Mouse (Mus musculus) heart, embryonic 10.5 days (tissue): Measurements from ENCODE around the gene Lman1l. TPM values are rescaled to one million over a fixed set of nuclear protein-coding genes. Genes with fewer than 3 reads are reported as not detected.
A peak's percentile ranks its signal among the peaks of the same experiment; 100 is the strongest.

ENCODE experiments used
- DNase-seq: peaks from one replicate; pipeline ENCODE4 v3.0.0-alpha.2; 2017; ENCODE audit warnings: low spot score
- H3K27ac ChIP-seq: fragments of 300-500 bp; sonication (generic); 2 replicates; pipeline ENCODE4 v1.5.1; 2016; ENCODE audit warnings: mild to moderate bottlenecking
- H3K27me3 ChIP-seq: fragments of 300-500 bp; sonication (generic); 2 replicates; pipeline ENCODE4 v1.6.1; 2016; ENCODE audit warnings: mild to moderate bottlenecking; ENCODE audit not compliant: poor library complexity, insufficient read depth, severe bottlenecking
- H3K36me3 ChIP-seq: fragments of 300-500 bp; sonication (generic); 2 replicates; pipeline ENCODE4 v1.6.1; 2016; ENCODE audit warnings: mild to moderate bottlenecking, moderate library complexity
- H3K4me1 ChIP-seq: fragments of 300-500 bp; sonication (generic); 2 replicates; pipeline ENCODE4 v1.6.1; 2016; ENCODE audit warnings: mild to moderate bottlenecking
- H3K4me3 ChIP-seq: fragments of 300-500 bp; sonication (generic); 2 replicates; pipeline ENCODE4 v1.5.1; 2016; ENCODE audit warnings: mild to moderate bottlenecking, moderate library complexity
- H3K9me3 ChIP-seq: fragments of 300-500 bp; sonication (generic); 2 replicates; pipeline ENCODE4 v1.6.1; 2016; ENCODE audit warnings: mild to moderate bottlenecking, moderate library complexity
- WGBS: fragments of 180-500 bp; shearing (Covaris S2); methylation state at CpG from one replicate; pipeline ENCODE4 v1.1.7; 2016; 5-methylcytosine and 5-hydroxymethylcytosine counted together
- polyA plus RNA-seq: library from polyadenylated mRNA; unstranded; fragments of >200 nt; fragmentation: Nextera tagmentation; extraction: Ambion mirVana; gene quantifications from 2 replicates; pipeline ENCODE4 v1.2.1, GENCODE M21; 2016

Lman1l gene
- polyA plus RNA-seq, result not detected in 2 replicates

DNA sequence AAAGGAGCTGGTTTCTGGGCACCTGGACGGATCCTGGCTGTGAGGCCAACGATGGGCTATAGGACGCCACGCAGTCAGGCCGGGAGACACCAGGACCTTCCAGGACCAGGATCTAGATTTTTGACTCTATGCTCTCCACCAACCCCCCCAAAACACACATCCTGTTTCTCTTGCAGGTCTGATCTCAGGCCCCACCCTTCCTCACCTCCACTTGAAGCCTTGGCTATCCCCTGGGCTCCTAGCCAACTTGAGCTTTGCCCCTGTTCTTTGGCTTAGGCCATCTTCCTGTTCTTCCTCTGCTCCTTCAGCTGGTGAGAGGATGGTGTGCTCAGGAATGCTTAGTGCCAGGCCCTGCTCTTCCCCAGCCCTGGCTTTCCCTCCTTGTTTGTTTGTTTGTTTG lies at the start of gene Lman1l:
Lman1l (minus strand) TSS at position 101 of the 400 bp plus-strand sequence.
- DNase-seq, result no peak
- no peak within 1 kb of the TSS for H3K4me3 ChIP-seq
- 0 out of 2 replicates have a peak, but pooled peaks cover 3% of the 10 kb centered on the region for H3K4me1 ChIP-seq
- no peaks in the 10 kb centered on the region for H3K9me3 ChIP-seq
- no peaks in the 10 kb centered on the region for H3K27me3 ChIP-seq
- WGBS, result 85% methylated on average over 5 of the region's 5 CpGs
- peaks cover 16% of the 10 kb centered on the region for H3K36me3 ChIP-seq
- no peak within 1 kb of the TSS for H3K27ac ChIP-seq

DNA sequence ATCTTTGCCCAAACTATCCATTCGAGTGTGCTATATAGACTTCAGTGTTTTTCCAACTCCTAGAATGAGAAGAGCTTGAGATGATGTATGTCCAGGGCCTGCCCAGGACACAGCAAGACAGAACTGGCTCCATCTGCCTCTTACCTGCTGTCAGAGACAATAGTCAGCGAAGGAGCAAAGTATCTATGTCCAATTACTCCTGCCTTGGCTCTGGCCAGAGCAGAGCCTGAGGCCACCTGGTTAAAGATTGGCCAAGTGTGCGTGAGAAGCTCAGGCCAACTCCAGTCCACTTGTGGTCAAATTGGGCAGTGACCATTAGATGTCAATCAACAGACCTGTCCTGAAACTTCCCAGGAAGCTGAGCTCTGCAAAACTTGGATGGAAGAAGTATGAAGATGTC lies 49.0 kb upstream of the Lman1l start:
- H3K4me1 ChIP-seq, result peaks cover 8% of the 10 kb centered on the region
- peaks cover 3% of the 10 kb centered on the region; the same call in 1 of the 2 replicates for H3K27me3 ChIP-seq
- no peak overlapping the region for H3K27ac ChIP-seq
- no peak overlapping the region for H3K4me3 ChIP-seq
- WGBS, result 73% methylated on average over 3 of the region's 3 CpGs
- no peaks in the 10 kb centered on the region for H3K36me3 ChIP-seq
- DNase-seq, result no peak
- H3K9me3 ChIP-seq, result no peaks in the 10 kb centered on the region

DNA sequence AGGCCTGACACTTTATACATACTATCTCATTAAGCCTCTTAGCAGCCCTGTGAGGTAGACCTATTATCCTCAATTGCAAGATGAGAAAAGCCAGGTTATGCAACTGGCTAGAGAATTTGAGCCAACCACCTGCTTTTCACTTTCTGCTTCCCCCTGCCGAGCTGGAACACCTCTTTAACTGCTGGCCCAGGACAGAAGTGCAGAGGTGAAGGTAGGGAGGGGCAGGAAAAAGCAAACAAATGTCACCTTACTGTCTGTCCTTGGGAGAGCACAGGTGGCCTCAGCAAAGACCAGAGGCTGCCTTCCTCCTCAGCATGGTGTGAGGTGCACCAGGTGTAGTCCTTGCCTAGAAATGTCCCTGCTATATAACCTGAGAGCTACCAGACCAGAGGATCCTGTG lies 47.7 kb upstream of the Lman1l start:
- no peak overlapping the region for H3K27ac ChIP-seq
- H3K9me3 ChIP-seq, result no peaks in the 10 kb centered on the region
- WGBS, result 56% methylated on average over 1 of the region's 1 CpGs
- no peaks in the 10 kb centered on the region for H3K36me3 ChIP-seq
- peaks cover 3% of the 10 kb centered on the region; the same call in 1 of the 2 replicates for H3K27me3 ChIP-seq
- H3K4me1 ChIP-seq, result peaks cover 8% of the 10 kb centered on the region
- no peak for DNase-seq
- no peak overlapping the region for H3K4me3 ChIP-seq

DNA sequence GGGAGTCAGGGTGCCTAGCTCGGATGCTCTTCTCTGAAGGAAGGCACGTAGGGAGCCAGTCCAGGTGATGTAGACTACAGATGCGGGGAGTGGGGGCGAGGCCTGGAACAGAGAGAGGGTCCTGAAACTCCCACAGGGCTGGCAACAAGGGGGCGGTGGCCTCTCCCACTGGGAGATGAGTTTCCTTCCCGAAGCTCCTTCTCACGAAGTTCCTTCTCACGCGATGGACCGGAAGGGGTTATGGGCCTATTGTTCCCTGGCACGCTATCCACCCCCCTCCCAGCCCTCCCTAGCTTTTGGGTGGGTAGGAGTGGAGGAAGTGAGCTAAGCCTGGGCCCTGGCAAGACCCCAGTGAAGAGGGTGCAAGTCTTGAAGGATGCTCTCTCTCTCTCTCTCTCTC lies 47.2 kb upstream of the Lman1l start:
- H3K4me3 ChIP-seq, result no peak overlapping the region
- peaks cover 8% of the 10 kb centered on the region for H3K4me1 ChIP-seq
- WGBS, result 60% methylated on average over 11 of the region's 11 CpGs
- H3K27me3 ChIP-seq, result peaks cover 3% of the 10 kb centered on the region; the same call in 1 of the 2 replicates
- H3K27ac ChIP-seq, result no peak overlapping the region
- no peaks in the 10 kb centered on the region for H3K36me3 ChIP-seq
- no peak for DNase-seq
- no peaks in the 10 kb centered on the region for H3K9me3 ChIP-seq

DNA sequence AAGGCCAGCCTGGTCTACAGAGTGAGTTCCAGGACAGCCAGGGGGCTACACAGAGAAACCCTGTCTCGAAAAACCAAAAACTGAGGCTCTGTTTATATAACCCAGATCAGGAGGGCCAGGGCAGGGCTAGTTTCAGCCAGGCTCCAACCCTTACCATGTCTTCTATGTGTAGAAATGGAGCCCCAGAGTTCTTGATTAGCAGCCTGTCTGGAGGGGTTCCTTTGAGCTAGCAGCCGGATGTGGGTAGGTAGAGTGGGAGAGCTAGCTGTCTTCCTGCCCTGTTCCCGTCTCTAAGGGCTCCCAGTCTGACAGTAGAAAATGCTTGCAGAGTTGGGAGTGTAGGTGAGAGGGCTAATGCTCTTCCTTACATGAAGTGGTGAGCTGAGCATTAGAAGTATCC lies 46.6 kb upstream of the Lman1l start:
- Histone ChIP-seq H3K4me1 (peaks cover 8% of the 10 kb centered on the region), H3K4me3 (no peak overlapping the region), H3K36me3 (no peaks in the 10 kb centered on the region), H3K9me3 (no peaks in the 10 kb centered on the region), H3K27me3 (peaks cover 3% of the 10 kb centered on the region; the same call in 1 of the 2 replicates), H3K27ac (no peak overlapping the region)
- 60% methylated on average over 3 of the region's 3 CpGs for WGBS
- no peak for DNase-seq

GRCm38 (mm10) chr9:57666536-57666935 lies 46.0 kb upstream of the Lman1l start:
- DNase-seq, result no peak
- Histone ChIP-seq H3K4me1 (peaks cover 8% of the 10 kb centered on the region), H3K27ac (no peak overlapping the region), H3K36me3 (no peaks in the 10 kb centered on the region), H3K27me3 (peaks cover 3% of the 10 kb centered on the region; the same call in 1 of the 2 replicates), H3K9me3 (no peaks in the 10 kb centered on the region), H3K4me3 (no peak overlapping the region)
- 82% methylated on average over 8 of the region's 8 CpGs for WGBS

DNA sequence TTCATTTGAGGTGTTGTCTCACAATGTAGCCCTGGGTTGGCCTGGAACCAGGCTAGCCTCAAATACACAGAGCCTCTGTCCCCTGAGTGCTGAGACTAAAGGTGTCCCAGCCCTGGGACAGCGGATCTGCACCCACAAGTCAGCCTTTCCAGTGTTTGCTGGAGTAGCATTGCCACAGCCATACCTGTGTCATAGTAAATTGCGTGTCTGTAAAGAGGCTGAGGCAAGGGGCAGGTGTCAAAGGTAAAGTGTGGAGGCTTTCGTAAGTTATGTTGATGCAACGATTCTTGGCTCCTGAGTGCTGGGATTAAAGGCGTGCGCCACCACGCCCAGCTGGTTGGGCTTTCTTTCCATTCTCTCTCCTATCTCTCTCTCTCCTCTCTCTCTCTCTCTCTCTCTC lies 44.0 kb upstream of the Lman1l start:
- Histone ChIP-seq H3K9me3 (no peaks in the 10 kb centered on the region), H3K4me3 (no peak overlapping the region), H3K4me1 (peaks cover 11% of the 10 kb centered on the region), H3K27me3 (peaks cover 3% of the 10 kb centered on the region; the same call in 1 of the 2 replicates), H3K36me3 (no peaks in the 10 kb centered on the region), H3K27ac (no peak overlapping the region)
- 57% methylated on average over 7 of the region's 7 CpGs for WGBS
- DNase-seq, result no peak

GRCm38 (mm10) chr9:57661552-57661951 lies 41.0 kb upstream of the Lman1l start:
- no peaks in the 10 kb centered on the region for H3K27me3 ChIP-seq
- no peak overlapping the region for H3K27ac ChIP-seq
- DNase-seq, result no peak
- H3K9me3 ChIP-seq, result no peaks in the 10 kb centered on the region
- WGBS, result 27% methylated on average over 3 of the region's 3 CpGs
- H3K36me3 ChIP-seq, result no peaks in the 10 kb centered on the region
- 0 out of 2 replicates have a peak, but pooled peaks cover 3% of the 10 kb centered on the region for H3K4me1 ChIP-seq
- no peak overlapping the region for H3K4me3 ChIP-seq

- Histone ChIP-seq H3K36me3 (no peaks in the 10 kb centered on the region), H3K27me3 (no peaks in the 10 kb centered on the region), H3K4me1 (peaks cover 7% of the 10 kb centered on the region), H3K27ac (no peak overlapping the region), H3K4me3 (no peak overlapping the region), H3K9me3 (no peaks in the 10 kb centered on the region)
- DNase-seq, result no peak
- 59% methylated on average over 6 of the region's 6 CpGs for WGBS
These were observed 39.9 kb upstream of the Lman1l start for GRCm38 (mm10) chr9:57660501-57660900.

DNA sequence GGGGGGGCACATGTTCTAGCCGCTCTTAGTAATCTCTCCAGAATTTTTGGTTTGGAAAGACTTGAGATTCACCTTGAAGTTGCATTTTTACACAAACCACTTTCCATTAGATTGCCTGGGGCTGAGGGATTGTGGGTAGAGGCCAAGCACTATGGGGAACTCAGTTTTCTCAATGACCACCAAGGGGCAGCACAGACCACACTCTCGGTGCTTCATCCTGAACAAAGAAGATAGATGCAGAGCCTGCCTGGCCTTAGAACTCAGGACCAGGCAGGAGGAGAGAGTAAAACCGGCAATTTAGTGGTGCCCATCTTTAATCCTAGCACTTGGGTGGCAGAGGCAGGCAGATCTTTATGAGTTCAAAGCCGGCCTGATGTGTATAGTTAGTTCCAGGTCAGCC lies 39.2 kb upstream of the Lman1l start:
- H3K27ac ChIP-seq, result no peak overlapping the region
- no peak overlapping the region for H3K4me3 ChIP-seq
- WGBS, result 10% methylated on average over 4 of the region's 4 CpGs
- no peaks in the 10 kb centered on the region for H3K9me3 ChIP-seq
- peaks cover 7% of the 10 kb centered on the region for H3K4me1 ChIP-seq
- DNase-seq, result peak; percentile 87
- H3K27me3 ChIP-seq, result peaks cover 3% of the 10 kb centered on the region
- no peaks in the 10 kb centered on the region for H3K36me3 ChIP-seq

- no peak overlapping the region for H3K27ac ChIP-seq
- H3K27me3 ChIP-seq, result peaks cover 11% of the 10 kb centered on the region
- no peak overlapping the region for H3K4me3 ChIP-seq
- H3K4me1 ChIP-seq, result peaks cover 13% of the 10 kb centered on the region
- H3K9me3 ChIP-seq, result no peaks in the 10 kb centered on the region
- no peak for DNase-seq
- 82% methylated on average over 4 of the region's 4 CpGs for WGBS
- H3K36me3 ChIP-seq, result no peaks in the 10 kb centered on the region
These were observed 38.4 kb upstream of the Lman1l start for GRCm38 (mm10) chr9:57658970-57659369.

DNA sequence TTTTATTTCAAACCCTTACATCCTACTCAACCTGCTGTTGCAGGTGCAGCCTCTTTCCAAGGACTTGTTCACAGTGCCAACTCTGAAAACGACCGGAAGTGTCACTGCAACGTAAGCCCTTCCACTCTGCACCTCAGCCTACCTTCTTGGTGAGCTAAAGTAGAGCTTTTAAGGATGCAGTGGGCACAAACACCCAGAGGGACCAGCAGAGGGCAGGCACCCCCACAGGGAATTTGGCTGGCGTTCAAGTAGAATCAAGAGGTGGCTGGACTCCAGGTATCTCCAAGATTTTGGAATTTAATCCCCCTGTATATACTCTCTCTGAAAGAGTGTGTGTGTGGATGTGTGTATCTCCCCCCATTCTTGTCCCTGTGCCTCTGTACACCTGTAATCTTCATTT lies 37.3 kb upstream of the Lman1l start:
- Histone ChIP-seq H3K9me3 (no peaks in the 10 kb centered on the region), H3K27me3 (peaks cover 22% of the 10 kb centered on the region), H3K27ac (no peak overlapping the region), H3K4me3 (no peak overlapping the region), H3K4me1 (peaks cover 18% of the 10 kb centered on the region), H3K36me3 (no peaks in the 10 kb centered on the region)
- no peak for DNase-seq
- 48% methylated on average over 4 of the region's 4 CpGs for WGBS

- Histone ChIP-seq H3K4me1 (peaks cover 20% of the 10 kb centered on the region), H3K9me3 (no peaks in the 10 kb centered on the region), H3K4me3 (no peak overlapping the region), H3K27me3 (peaks cover 25% of the 10 kb centered on the region), H3K27ac (no peak overlapping the region), H3K36me3 (no peaks in the 10 kb centered on the region)
- DNase-seq, result no peak
- 82% methylated on average over 19 of the region's 19 CpGs for WGBS
These were observed 36.2 kb upstream of the Lman1l start for GRCm38 (mm10) chr9:57656631-57657350.
